Mouse (Mus musculus) intestine, embryonic 16.5 days (tissue): ENCODE measurements around the gene Olfr557. TPM values are rescaled to one million over a fixed set of nuclear protein-coding genes. Genes with fewer than 3 reads are reported as not detected.

Experiments used
- ATAC-seq: fragments of 200-750 bp; cut with Nextera tagmentation; 2 replicates; pipeline ENCODE4 v1.8.0; 2017; ENCODE audit warnings: moderate TSS enrichment, moderate library complexity
- H3K27ac ChIP-seq: fragments of 300-500 bp; sonication (generic); 2 replicates; pipeline ENCODE4 v1.5.1; 2014; ENCODE audit warnings: mild to moderate bottlenecking, low read length
- H3K27me3 ChIP-seq: fragments of 300-500 bp; sonication (generic); replicated peaks from 2 replicates; pipeline ENCODE4 v1.6.1; 2014; ENCODE audit warnings: low read length, control low read depth, mixed read lengths; ENCODE audit not compliant: control insufficient read depth, insufficient read depth
- H3K36me3 ChIP-seq: fragments of 300-500 bp; sonication (generic); 2 replicates; pipeline ENCODE4 v1.6.1; 2014; ENCODE audit warnings: low read length, control low read depth; ENCODE audit not compliant: control insufficient read depth, insufficient read depth
- H3K4me1 ChIP-seq: fragments of 300-500 bp; sonication (generic); 2 replicates; pipeline ENCODE4 v1.6.1; 2014; ENCODE audit warnings: low read length, control low read depth, mixed read lengths; ENCODE audit not compliant: control insufficient read depth, insufficient read depth
- H3K4me2 ChIP-seq: fragments of 300-500 bp; sonication (generic); 2 replicates; pipeline ENCODE4 v1.6.1; 2014; ENCODE audit warnings: low read depth, low read length, control low read depth
- H3K4me3 ChIP-seq: fragments of 300-500 bp; sonication (generic); 2 replicates; pipeline ENCODE4 v1.5.1; 2014; ENCODE audit warnings: mild to moderate bottlenecking, low read length
- H3K9ac ChIP-seq: fragments of 300-500 bp; sonication (generic); 2 replicates; pipeline ENCODE4 v1.6.1; 2014; ENCODE audit warnings: low read depth, low read length
- H3K9me3 ChIP-seq: fragments of 300-500 bp; sonication (generic); 2 replicates; pipeline ENCODE4 v1.6.1; 2016; ENCODE audit warnings: low read length, control low read depth; ENCODE audit not compliant: control insufficient read depth
- WGBS: fragments of 180-500 bp; shearing (Covaris S2); extraction: QIAGEN DNeasy Blood & Tissue Kit; methylation state at CpG from one replicate; pipeline ENCODE4 v1.1.7; 2014; 5-methylcytosine and 5-hydroxymethylcytosine counted together
- polyA plus RNA-seq: library from polyadenylated mRNA; unstranded; fragments of >200 nt; fragmentation: Nextera tagmentation; extraction: Ambion mirVana; gene quantifications from 2 replicates; pipeline ENCODE4 v1.2.1, GENCODE M21; 2015

The Olfr557 gene
- polyA plus RNA-seq, 1 experiment from 2014 or later, result not detected

DNA sequence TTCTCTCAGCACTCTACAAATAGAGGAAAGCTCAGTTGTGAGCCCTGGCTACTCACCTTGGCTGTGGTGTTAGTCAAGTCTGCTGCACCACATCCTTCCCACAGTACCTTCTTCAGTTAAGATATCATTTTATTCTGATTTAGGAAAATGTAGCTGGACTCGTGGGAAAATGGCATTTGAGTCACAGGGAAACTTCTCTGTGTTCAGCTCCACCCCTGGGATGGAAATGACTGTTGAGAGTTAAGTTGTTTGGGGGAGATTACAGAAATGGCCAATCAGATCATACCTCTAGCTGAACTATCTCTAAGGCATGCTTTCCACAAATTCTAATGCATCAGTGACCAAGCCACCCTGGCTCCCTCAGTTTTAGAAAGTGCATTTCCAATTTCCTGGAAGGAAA, 23.3 kb downstream of the Olfr557 start, which contains the start of gene Olfr33:
Gene Olfr33 (minus strand): TSS at position 101 of the 400 bp plus-strand sequence.
- Histone ChIP-seq H3K36me3 (no peaks in the 10 kb centered on the region), H3K27ac (no peak within 1 kb of the TSS), H3K4me1 (no peaks in the 10 kb centered on the region), H3K9ac (no peak within 1 kb of the TSS), H3K9me3 (no peaks in the 10 kb centered on the region), H3K27me3 (no peaks in the 10 kb centered on the region), H3K4me3 (no peak within 1 kb of the TSS), H3K4me2 (no peak within 1 kb of the TSS)
- no peak for ATAC-seq
- WGBS, result 47% methylated on average over 1 of the region's 1 CpGs

- Histone ChIP-seq H3K27ac (no peak within 1 kb of the TSS), H3K4me1 (no peaks in the 10 kb centered on the region), H3K36me3 (no peaks in the 10 kb centered on the region), H3K9ac (no peak within 1 kb of the TSS), H3K4me2 (no peak within 1 kb of the TSS), H3K4me3 (no peak within 1 kb of the TSS), H3K27me3 (no peaks in the 10 kb centered on the region), H3K9me3 (no peaks in the 10 kb centered on the region)
- no peak for ATAC-seq
These were observed 31.7 kb downstream of the Olfr557 start, which contains the start of gene Olfr559 for GRCm38 (mm10) chr7:102727391-102727790. TSS of gene Olfr559 (minus strand) at chr7:102727491.

DNA sequence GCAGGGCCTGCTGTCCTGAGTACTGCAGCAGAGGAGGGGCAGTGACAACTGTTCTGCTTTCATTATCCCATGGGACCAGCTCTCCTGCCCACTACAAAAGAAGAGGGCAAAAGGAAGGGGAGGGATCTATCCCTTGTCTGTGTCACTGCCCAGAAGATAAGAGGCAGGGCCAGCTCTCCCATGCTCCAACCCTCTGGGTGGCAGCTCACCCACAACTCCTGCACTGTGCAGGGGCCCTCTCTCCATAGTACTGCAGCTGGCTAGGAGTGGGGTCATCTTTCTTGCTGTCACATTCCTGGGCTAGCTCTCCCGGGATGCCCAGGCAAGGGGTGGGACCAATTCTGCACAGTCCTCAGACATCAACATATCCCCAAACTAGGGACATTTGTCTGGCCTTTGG, 38.1 kb downstream of the Olfr557 start:
- no peak overlapping the region for H3K9ac ChIP-seq
- no peaks in the 10 kb centered on the region for H3K4me1 ChIP-seq
- H3K27ac ChIP-seq, result no peak overlapping the region
- no peak for ATAC-seq
- H3K27me3 ChIP-seq, result no peaks in the 10 kb centered on the region
- H3K9me3 ChIP-seq, result no peaks in the 10 kb centered on the region
- H3K4me3 ChIP-seq, result no peak overlapping the region
- H3K36me3 ChIP-seq, result no peaks in the 10 kb centered on the region
- 44% methylated on average over 1 of the region's 1 CpGs for WGBS
- H3K4me2 ChIP-seq, result no peak overlapping the region

GRCm38 (mm10) chr7:102737705-102738104, 42.0 kb downstream of the Olfr557 start:
- no peaks in the 10 kb centered on the region for H3K36me3 ChIP-seq
- H3K9ac ChIP-seq, result no peak overlapping the region
- no peaks in the 10 kb centered on the region for H3K9me3 ChIP-seq
- H3K4me2 ChIP-seq, result no peak overlapping the region
- WGBS, result 36% methylated on average over 2 of the region's 2 CpGs
- H3K4me1 ChIP-seq, result no peaks in the 10 kb centered on the region
- no peak overlapping the region for H3K4me3 ChIP-seq
- no peaks in the 10 kb centered on the region for H3K27me3 ChIP-seq
- no peak overlapping the region for H3K27ac ChIP-seq
- ATAC-seq, result no peak

Other genes starting within 250 kb of the Olfr557 start
- gene Olfr543, start 214.2 kb upstream of the Olfr557 start, polyA plus RNA-seq, result 0.09 and 0.16 TPM in 2 replicates
- gene Olfr544, start 207.6 kb upstream of the Olfr557 start, polyA plus RNA-seq, result 0.04 TPM in 1 of 2 replicates, not detected in the other
- gene Olfr545, start 196.3 kb upstream of the Olfr557 start, polyA plus RNA-seq, result not detected in 2 replicates
- gene Olfr547, start 161.2 kb upstream of the Olfr557 start, polyA plus RNA-seq, result not detected in 2 replicates
- gene Olfr548-ps1, start 155.0 kb upstream of the Olfr557 start, polyA plus RNA-seq, result not detected in 2 replicates
- not detected in 2 replicates for gene Olfr549, start 146.0 kb upstream of the Olfr557 start, polyA plus RNA-seq
- gene Trim21, start 130.4 kb upstream of the Olfr557 start, polyA plus RNA-seq, result 0.32 and 0.50 TPM in 2 replicates
- gene Olfr550, start 124.5 kb upstream of the Olfr557 start, polyA plus RNA-seq, result not detected in 2 replicates
- gene Olfr551, start 104.0 kb upstream of the Olfr557 start, polyA plus RNA-seq, result not detected in 2 replicates
- not detected in 2 replicates for gene Olfr552, start 98.1 kb upstream of the Olfr557 start, polyA plus RNA-seq
- gene Olfr553, start 77.7 kb upstream of the Olfr557 start, polyA plus RNA-seq, result not detected in 2 replicates
- gene Olfr554, start 57.5 kb upstream of the Olfr557 start, polyA plus RNA-seq, result not detected in 2 replicates
- gene Olfr555, start 37.1 kb upstream of the Olfr557 start, polyA plus RNA-seq, result not detected in 2 replicates
- gene Olfr556, start 31.0 kb upstream of the Olfr557 start, polyA plus RNA-seq, result not detected in 2 replicates
- gene Trim68, start 8.6 kb upstream of the Olfr557 start, polyA plus RNA-seq, result 9.3 and 9.6 TPM in 2 replicates
- 0.22 and 0.26 TPM in 2 replicates for gene Olfr558, start 6.3 kb downstream of the Olfr557 start, polyA plus RNA-seq
- not detected in 2 replicates for gene Olfr33, start 23.2 kb downstream of the Olfr557 start, polyA plus RNA-seq
- not detected in 2 replicates for gene Olfr559, start 31.6 kb downstream of the Olfr557 start, polyA plus RNA-seq
- gene Olfr560, start 63.5 kb downstream of the Olfr557 start, polyA plus RNA-seq, result not detected in 2 replicates
- gene Olfr78, start 63.6 kb downstream of the Olfr557 start, polyA plus RNA-seq, result 0.39 and 0.58 TPM in 2 replicates
- gene Olfr561, start 75.3 kb downstream of the Olfr557 start, polyA plus RNA-seq, result not detected in 2 replicates
- not detected in 2 replicates for gene Olfr564, start 107.6 kb downstream of the Olfr557 start, polyA plus RNA-seq
- not detected in 2 replicates for gene Olfr566, start 162.9 kb downstream of the Olfr557 start, polyA plus RNA-seq
- gene Olfr568, start 181.2 kb downstream of the Olfr557 start, polyA plus RNA-seq, result not detected in 2 replicates
- not detected in 2 replicates for gene Olfr569, start 195.0 kb downstream of the Olfr557 start, polyA plus RNA-seq
- not detected in 2 replicates for gene Olfr570, start 198.7 kb downstream of the Olfr557 start, polyA plus RNA-seq
- gene Olfr571, start 221.6 kb downstream of the Olfr557 start, polyA plus RNA-seq, result not detected in 2 replicates
- gene Olfr572, start 228.5 kb downstream of the Olfr557 start, polyA plus RNA-seq, result not detected in 2 replicates
- not detected in 2 replicates for gene Olfr573-ps1, start 246.7 kb downstream of the Olfr557 start, polyA plus RNA-seq